Mouse (Mus musculus): ENCODE data around the gene Myo1d.

GRCm38 (mm10) chr11:80670391-80670790 is 109.4 kb downstream of the Myo1d start:
- TF ChIP-seq CTCF (IDR thresholded peaks at IDR 0.05; ENCODE audit: insufficient read depth, low read length) (no peak; the same call in 1 of the 2 replicates), POLR2A (IDR thresholded peaks at IDR 0.05; ENCODE audit: borderline replicate concordance, extremely low read depth, low read depth, low read length) (no peak)
